Mouse (Mus musculus): ENCODE measurements around the gene Stk32c.

GRCm38 (mm10) chr7:139247881-139248614, 34.9 kb upstream of the Stk32c start, which contains the start of gene Pwwp2b:
- TF ChIP-seq MYC (IDR thresholded peaks at IDR 0.05; ENCODE audit: low read depth, low read length) (no peak), CTCF (IDR thresholded peaks at IDR 0.05 in 2 of 3, conservative IDR thresholded peaks at IDR 0.05 in 1 of 3; ENCODE audit: control insufficient read depth in 1 of 3, insufficient read depth in 1 of 3, low read depth in 2 of 3, low read length in 3 of 3, poor library complexity in 1 of 3, severe bottlenecking in 1 of 3) (no peak), ZKSCAN1 (IDR thresholded peaks at IDR 0.05; ENCODE audit: low read depth, low read length) (no peak)

All from MEL (cell line).